Mouse (Mus musculus): ENCODE results near the gene Myoz2.

The Myoz2 gene

GRCm38 (mm10) chr3:123013476-123013875, 21.3 kb downstream of the Myoz2 start:
- no peak for DNase-seq (ENCODE audit: extremely low read depth, insufficient read length, low spot score)

GRCm38 (mm10) chr3:123009417-123009816, 25.4 kb downstream of the Myoz2 start:
- no peak for DNase-seq (ENCODE audit: extremely low read depth, insufficient read length, low spot score)

- no peak for DNase-seq (ENCODE audit: extremely low read depth, insufficient read length, low spot score)
These were observed 27.4 kb downstream of the Myoz2 start for GRCm38 (mm10) chr3:123007386-123007785.

GRCm38 (mm10) chr3:123001053-123001452, 33.8 kb downstream of the Myoz2 start:
- no peak for DNase-seq (ENCODE audit: extremely low read depth, insufficient read length, low spot score)

- DNase-seq (ENCODE audit: extremely low read depth, insufficient read length, low spot score): no peak
These were observed 36.3 kb downstream of the Myoz2 start for GRCm38 (mm10) chr3:122998511-122998910.

GRCm38 (mm10) chr3:122996968-122997367, 37.8 kb downstream of the Myoz2 start:
- no peak for DNase-seq (ENCODE audit: extremely low read depth, insufficient read length, low spot score)

GRCm38 (mm10) chr3:122986906-122987305, 47.9 kb downstream of the Myoz2 start:
- DNase-seq (ENCODE audit: extremely low read depth, insufficient read length, low spot score): no peak

DNA sequence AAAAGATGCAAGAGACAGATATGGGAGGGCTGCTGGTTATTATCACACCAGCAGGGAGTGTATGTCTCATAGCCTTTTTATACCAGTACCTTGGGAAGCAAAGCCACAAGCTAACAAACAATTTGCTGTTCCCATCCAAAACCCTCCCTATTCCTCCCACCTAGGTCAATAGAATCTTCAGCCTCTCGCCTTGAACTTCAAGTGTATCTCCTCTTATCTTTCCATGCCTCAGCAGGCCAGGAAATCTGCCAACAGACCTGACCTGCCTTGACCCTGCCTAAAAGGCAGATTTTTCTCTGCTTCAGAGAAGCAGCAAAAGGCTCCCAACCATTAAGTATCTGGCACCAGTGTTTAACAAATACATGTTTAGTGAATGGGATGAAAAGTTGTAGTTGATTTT, 48.4 kb downstream of the Myoz2 start:
- no peak for DNase-seq (ENCODE audit: extremely low read depth, insufficient read length, low spot score)

GRCm38 (mm10) chr3:122985183-122985944, 49.5 kb downstream of the Myoz2 start:
- DNase-seq (ENCODE audit: extremely low read depth, insufficient read length, low spot score): no peak

GRCm38 (mm10) chr3:122984249-122985182, 50.3 kb downstream of the Myoz2 start, which contains the start of gene Usp53:
Gene Usp53 (minus strand): TSS chr3:122984510.
- DNase-seq (ENCODE audit: extremely low read depth, insufficient read length, low spot score): peak; percentile 97

DNA sequence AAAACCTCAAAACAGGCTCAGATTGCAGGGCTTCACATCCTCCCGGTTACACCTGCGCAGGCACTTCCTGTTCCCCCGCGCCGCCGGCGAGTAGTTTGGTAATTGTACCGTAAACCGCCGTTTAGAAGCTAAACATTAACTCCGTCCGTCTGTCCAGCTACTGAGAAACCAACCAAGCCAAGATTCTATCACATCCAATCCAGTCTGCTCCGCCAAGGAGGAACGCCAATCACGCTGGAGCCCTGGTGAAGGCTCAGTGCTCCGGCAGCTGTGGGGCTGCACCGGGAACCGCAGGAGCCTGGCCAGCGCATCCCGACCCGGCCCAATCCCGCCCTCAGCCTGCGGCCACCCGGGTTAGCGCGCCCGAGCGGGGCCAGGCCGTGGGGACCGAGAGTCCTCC, 51.0 kb downstream of the Myoz2 start:
- no peak for DNase-seq (ENCODE audit: extremely low read depth, insufficient read length, low spot score)

GRCm38 (mm10) chr3:122975964-122976363, 58.9 kb downstream of the Myoz2 start:
- no peak for DNase-seq (ENCODE audit: extremely low read depth, insufficient read length, low spot score)

GRCm38 (mm10) chr3:122975363-122975762, 59.5 kb downstream of the Myoz2 start:
- no peak for DNase-seq (ENCODE audit: extremely low read depth, insufficient read length, low spot score)

DNA sequence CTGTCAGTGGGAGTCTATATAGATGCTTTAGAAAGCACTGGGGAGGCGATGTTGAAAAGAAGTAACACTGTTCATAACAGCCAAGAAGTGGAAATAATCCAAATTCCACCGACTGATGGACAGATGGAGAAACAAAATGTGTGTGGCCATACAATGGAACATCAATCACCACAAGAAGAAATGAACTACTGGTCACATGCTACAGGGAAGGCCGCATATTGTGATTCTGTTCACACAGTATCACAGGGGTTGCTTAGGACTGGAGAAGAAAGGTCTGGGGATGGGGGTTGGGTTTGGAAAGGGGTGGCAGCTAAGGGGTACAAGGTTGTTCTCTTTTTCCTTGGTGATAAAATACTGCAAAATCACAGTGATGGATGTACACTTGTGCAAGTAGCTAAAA, 60.0 kb downstream of the Myoz2 start:
- no peak for DNase-seq (ENCODE audit: extremely low read depth, insufficient read length, low spot score)

- DNase-seq (ENCODE audit: extremely low read depth, insufficient read length, low spot score): no peak
These were observed 62.5 kb downstream of the Myoz2 start for GRCm38 (mm10) chr3:122972126-122972822.

DNA sequence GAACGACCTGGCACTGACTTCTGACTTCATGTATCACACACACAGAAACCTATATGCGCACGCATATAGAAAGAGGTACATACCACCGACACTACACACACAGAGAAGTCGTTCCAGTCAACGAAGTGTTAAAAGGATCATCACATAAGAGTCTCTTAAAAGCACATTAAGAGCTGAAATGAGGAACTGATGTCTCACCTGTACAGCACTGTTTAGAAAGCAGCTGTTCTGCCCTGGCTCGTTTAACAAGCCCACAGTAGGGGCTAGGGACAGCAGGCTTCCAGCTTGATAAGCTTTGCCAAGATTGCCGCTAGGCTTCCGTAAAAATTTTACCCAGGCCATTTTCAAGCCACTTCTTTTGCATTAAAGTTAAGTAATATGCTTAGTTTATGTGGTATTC, 66.4 kb downstream of the Myoz2 start:
- no peak for DNase-seq (ENCODE audit: extremely low read depth, insufficient read length, low spot score)

DNA sequence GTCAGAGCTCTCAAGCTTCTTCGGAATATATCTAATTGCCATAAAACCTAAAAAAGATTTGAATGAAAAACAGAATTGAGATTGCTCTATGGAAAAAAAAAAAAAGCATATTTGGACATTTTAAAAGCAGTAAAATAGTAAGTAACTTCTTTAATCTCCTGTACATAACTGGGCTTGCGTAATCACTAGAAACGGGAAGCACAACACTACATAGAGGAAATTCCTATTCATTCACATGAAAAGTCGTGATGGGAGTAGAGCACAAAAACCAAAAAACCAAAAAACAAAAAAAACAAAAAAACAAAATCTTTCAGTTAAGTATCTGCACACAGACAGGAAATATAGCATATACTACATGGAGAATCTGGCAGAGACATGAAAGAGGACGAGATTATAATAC, 70.5 kb downstream of the Myoz2 start:
- DNase-seq (ENCODE audit: extremely low read depth, insufficient read length, low spot score): no peak
